Mouse (Mus musculus): ENCODE measurements around the gene Herc3. TPM values are rescaled to one million over a fixed set of nuclear protein-coding genes. Genes with fewer than 3 reads are reported as not detected.

Herc3 gene
- total and polyA plus RNA-seq, 2 experiments from 2014 or later = 44.4 to 130 TPM

- TF ChIP-seq EP300 (IDR thresholded peaks at IDR 0.05; ENCODE audit: low read depth) = no peak
- TF ChIP-seq CTCF (IDR thresholded peaks at IDR 0.05; ENCODE audit: low read depth) = no peak
- WGBS = 43% methylated on average over 34 of the region's 34 CpGs
- Histone ChIP-seq H3K27me3 (ENCODE audit: control insufficient read depth, insufficient read depth, low read length) (no peaks in the 10 kb centered on the region), H3K27ac (ENCODE audit: low read depth) (no peak within 1 kb of the TSS), H3K4me3 (ENCODE audit: low read depth, low read length) (peak within 1 kb of the TSS; percentile 44), H3K36me3 (replicated peaks; ENCODE audit: control insufficient read depth, insufficient read depth, low read length) (peaks cover 7% of the 10 kb centered on the region), H3K4me1 (ENCODE audit: control insufficient read depth, insufficient read depth) (peaks cover 3% of the 10 kb centered on the region; the same call in 1 of the 2 replicates), H3K4me2 (ENCODE audit: low read depth, low read length) (peak within 1 kb of the TSS; percentile 71), H3K9ac (replicated peaks; ENCODE audit: low read depth, low read length) (0 out of 2 replicates have a peak within 1 kb of the TSS, but pooled peaks have one; percentile 25), H3K9me3 (replicated peaks; ENCODE audit: control insufficient read depth, low read length) (no peaks in the 10 kb centered on the region; the same call in 1 of the 2 replicates)
- ATAC-seq (ENCODE audit: insufficient read depth, low read depth) (peak; percentile 79), DNase-seq (ENCODE audit: low spot score) (no peak)
Observed at GRCm38 (mm10) chr6:58906852-58907261, 75.6 kb downstream of the Herc3 start, which contains the start of gene Nap1l5. Gene Nap1l5 (minus strand): TSS chr6:58907076.

- Histone ChIP-seq H3K36me3 (replicated peaks; ENCODE audit: control insufficient read depth, insufficient read depth, low read length) (peaks cover 7% of the 10 kb centered on the region), H3K4me3 (ENCODE audit: low read depth, low read length) (no peak overlapping the region), H3K4me2 (ENCODE audit: low read depth, low read length) (peak overlapping the region; percentile 71), H3K9ac (replicated peaks; ENCODE audit: low read depth, low read length) (no peak overlapping the region), H3K9me3 (replicated peaks; ENCODE audit: control insufficient read depth, low read length) (no peaks in the 10 kb centered on the region; the same call in 1 of the 2 replicates), H3K27ac (ENCODE audit: low read depth) (no peak overlapping the region), H3K4me1 (ENCODE audit: control insufficient read depth, insufficient read depth) (peaks cover 3% of the 10 kb centered on the region; the same call in 1 of the 2 replicates), H3K27me3 (ENCODE audit: control insufficient read depth, insufficient read depth, low read length) (no peaks in the 10 kb centered on the region)
- ATAC-seq (ENCODE audit: insufficient read depth, low read depth) (no peak), DNase-seq (ENCODE audit: low spot score) (no peak)
- WGBS = 95% methylated on average over 8 of the region's 8 CpGs
- TF ChIP-seq CTCF (IDR thresholded peaks at IDR 0.05; ENCODE audit: low read depth) (no peak), EP300 (IDR thresholded peaks at IDR 0.05; ENCODE audit: low read depth) (no peak)
Observed at GRCm38 (mm10) chr6:58907336-58907735, 76.1 kb downstream of the Herc3 start.

- no peak for ATAC-seq (ENCODE audit: insufficient read depth, low read depth)
Observed at GRCm38 (mm10) chr6:58907791-58908190, 76.5 kb downstream of the Herc3 start.

GRCm38 (mm10) chr6:58912842-58913241 is 81.6 kb downstream of the Herc3 start:
- no peak overlapping the region for H3K4me2 ChIP-seq (ENCODE audit: low read depth, low read length)
- TF ChIP-seq CTCF (IDR thresholded peaks at IDR 0.05; ENCODE audit: low read depth) (no peak), EP300 (IDR thresholded peaks at IDR 0.05; ENCODE audit: low read depth) (no peak)
- peaks cover 16% of the 10 kb centered on the region for H3K36me3 ChIP-seq (replicated peaks; ENCODE audit: control insufficient read depth, insufficient read depth, low read length)
- no peak for ATAC-seq (ENCODE audit: insufficient read depth, low read depth)
- H3K4me3 ChIP-seq (ENCODE audit: low read depth, low read length) = no peak overlapping the region
- no peaks in the 10 kb centered on the region for H3K27me3 ChIP-seq (ENCODE audit: control insufficient read depth, insufficient read depth, low read length)
- 76% methylated on average over 5 of the region's 5 CpGs for WGBS
- H3K9ac ChIP-seq (replicated peaks; ENCODE audit: low read depth, low read length) = no peak overlapping the region
- H3K27ac ChIP-seq (ENCODE audit: low read depth) = no peak overlapping the region
- H3K4me1 ChIP-seq (ENCODE audit: control insufficient read depth, insufficient read depth) = no peaks in the 10 kb centered on the region
- H3K9me3 ChIP-seq (replicated peaks; ENCODE audit: control insufficient read depth, low read length) = no peaks in the 10 kb centered on the region
- no peak for DNase-seq (ENCODE audit: low spot score)

More at GRCm38 (mm10) chr6:58907791-58908190, 76.5 kb downstream of the Herc3 start:
- H3K9ac ChIP-seq (replicated peaks; ENCODE audit: low read depth, low read length) = no peak overlapping the region
- no peak for DNase-seq (ENCODE audit: low spot score)
- no peaks in the 10 kb centered on the region for H3K27me3 ChIP-seq (ENCODE audit: control insufficient read depth, insufficient read depth, low read length)
- H3K9me3 ChIP-seq (replicated peaks; ENCODE audit: control insufficient read depth, low read length) = no peaks in the 10 kb centered on the region; the same call in 1 of the 2 replicates
- peaks cover 3% of the 10 kb centered on the region; the same call in 1 of the 2 replicates for H3K4me1 ChIP-seq (ENCODE audit: control insufficient read depth, insufficient read depth)
- TF ChIP-seq CTCF (IDR thresholded peaks at IDR 0.05; ENCODE audit: low read depth) (no peak), EP300 (IDR thresholded peaks at IDR 0.05; ENCODE audit: low read depth) (no peak)
- H3K4me2 ChIP-seq (ENCODE audit: low read depth, low read length) = no peak overlapping the region
- H3K36me3 ChIP-seq (replicated peaks; ENCODE audit: control insufficient read depth, insufficient read depth, low read length) = peaks cover 7% of the 10 kb centered on the region
- H3K27ac ChIP-seq (ENCODE audit: low read depth) = no peak overlapping the region
- WGBS = 87% methylated on average over 2 of the region's 2 CpGs
- H3K4me3 ChIP-seq (ENCODE audit: low read depth, low read length) = no peak overlapping the region

GRCm38 (mm10) chr6:58913551-58913950 is 82.3 kb downstream of the Herc3 start:
- no peak overlapping the region for H3K9ac ChIP-seq (replicated peaks; ENCODE audit: low read depth, low read length)
- ATAC-seq (ENCODE audit: insufficient read depth, low read depth) (no peak), DNase-seq (ENCODE audit: low spot score) (no peak)
- H3K27ac ChIP-seq (ENCODE audit: low read depth) = no peak overlapping the region
- H3K27me3 ChIP-seq (ENCODE audit: control insufficient read depth, insufficient read depth, low read length) = no peaks in the 10 kb centered on the region
- H3K4me3 ChIP-seq (ENCODE audit: low read depth, low read length) = no peak overlapping the region
- H3K9me3 ChIP-seq (replicated peaks; ENCODE audit: control insufficient read depth, low read length) = no peaks in the 10 kb centered on the region
- H3K4me1 ChIP-seq (ENCODE audit: control insufficient read depth, insufficient read depth) = no peaks in the 10 kb centered on the region
- peaks cover 23% of the 10 kb centered on the region for H3K36me3 ChIP-seq (replicated peaks; ENCODE audit: control insufficient read depth, insufficient read depth, low read length)
- no peak overlapping the region for H3K4me2 ChIP-seq (ENCODE audit: low read depth, low read length)
- WGBS = 67% methylated on average over 3 of the region's 3 CpGs
- TF ChIP-seq EP300 (IDR thresholded peaks at IDR 0.05; ENCODE audit: low read depth) = no peak
- TF ChIP-seq CTCF (IDR thresholded peaks at IDR 0.05; ENCODE audit: low read depth) = no peak

- no peak overlapping the region for H3K4me2 ChIP-seq (ENCODE audit: low read depth, low read length)
- WGBS = 87% methylated on average over 5 of the region's 5 CpGs
- no peak overlapping the region for H3K27ac ChIP-seq (ENCODE audit: low read depth)
- peaks cover 27% of the 10 kb centered on the region for H3K36me3 ChIP-seq (replicated peaks; ENCODE audit: control insufficient read depth, insufficient read depth, low read length)
- no peak overlapping the region for H3K9ac ChIP-seq (replicated peaks; ENCODE audit: low read depth, low read length)
- ATAC-seq (ENCODE audit: insufficient read depth, low read depth) = no peak
- no peaks in the 10 kb centered on the region for H3K9me3 ChIP-seq (replicated peaks; ENCODE audit: control insufficient read depth, low read length)
- DNase-seq (ENCODE audit: low spot score) = no peak
- TF ChIP-seq EP300 (IDR thresholded peaks at IDR 0.05; ENCODE audit: low read depth) = no peak
- TF ChIP-seq CTCF (IDR thresholded peaks at IDR 0.05; ENCODE audit: low read depth) = no peak
- no peak overlapping the region for H3K4me3 ChIP-seq (ENCODE audit: low read depth, low read length)
- no peaks in the 10 kb centered on the region for H3K27me3 ChIP-seq (ENCODE audit: control insufficient read depth, insufficient read depth, low read length)
- no peaks in the 10 kb centered on the region for H3K4me1 ChIP-seq (ENCODE audit: control insufficient read depth, insufficient read depth)
Observed at GRCm38 (mm10) chr6:58913971-58914370, 82.7 kb downstream of the Herc3 start.
